Mouse (Mus musculus): ENCODE data around the gene Vps50. TPM values are rescaled to one million over a fixed set of nuclear protein-coding genes. Genes with fewer than 3 reads are reported as not detected.

Vps50 gene
- polyA plus RNA-seq (2016; fragmentation: Nextera tagmentation; extraction: Ambion mirVana) = 35.8 and 38.2 TPM in 2 replicates

DNA sequence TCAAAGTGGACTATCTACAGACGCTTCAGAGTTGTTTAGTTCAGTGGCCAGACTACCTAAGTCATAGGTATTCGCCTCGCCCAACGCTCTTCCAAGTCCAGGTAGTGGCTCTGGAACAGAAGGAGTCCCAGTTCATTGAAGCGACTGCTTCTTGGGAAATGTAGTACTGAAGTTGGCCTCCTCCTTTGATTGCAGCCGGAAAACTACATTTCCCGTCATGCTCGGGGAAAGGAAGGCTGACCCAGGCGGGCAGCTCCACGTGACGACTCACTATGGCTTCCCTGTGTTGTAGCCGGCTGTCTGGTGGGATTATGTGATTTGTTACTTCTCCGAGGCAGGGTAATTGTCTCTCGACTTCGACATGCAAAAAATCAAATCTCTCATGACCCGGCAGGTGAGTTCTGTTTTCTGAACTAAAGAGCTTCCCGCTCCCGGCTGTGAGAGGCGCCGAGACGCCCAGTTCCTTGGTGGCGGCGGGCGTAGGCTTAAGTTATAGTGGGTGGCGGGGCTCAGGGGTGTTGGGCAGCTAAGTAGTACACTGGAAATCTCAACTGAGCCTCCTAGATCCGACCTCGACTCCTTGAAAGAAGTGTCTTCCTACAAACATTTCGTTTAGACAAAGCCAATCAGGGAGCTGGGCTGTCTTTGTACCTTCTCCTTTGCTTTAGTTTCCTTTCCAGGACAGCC, at the start of gene Vps50, which contains the start of gene Hepacam2:
TSS of gene Vps50 (plus strand) at position 221 of the 687 bp plus-strand sequence.
TSS of gene Hepacam2 (minus strand) at position 137 of the 687 bp plus-strand sequence.
- H3K9me3 ChIP-seq = no peaks in the 10 kb centered on the region
- no peaks in the 10 kb centered on the region for H3K36me3 ChIP-seq
- 0 out of 2 replicates have a peak, but pooled peaks cover 3% of the 10 kb centered on the region for H3K4me1 ChIP-seq
- no peak within 1 kb of the TSS for H3K27ac ChIP-seq
- peak within 1 kb of the TSS; percentile 93 for H3K4me2 ChIP-seq (replicated peaks)
- peak within 1 kb of the TSS; percentile 84 for H3K4me3 ChIP-seq
- under 1% methylated on average over 28 of the region's 28 CpGs for WGBS
- ATAC-seq (ENCODE audit: insufficient number of reproducible peaks, insufficient read depth, low FRiP score, low TSS enrichment) = peak; percentile 96
- peak within 1 kb of the TSS; percentile 62 for H3K9ac ChIP-seq
- H3K27me3 ChIP-seq = no peaks in the 10 kb centered on the region

DNA sequence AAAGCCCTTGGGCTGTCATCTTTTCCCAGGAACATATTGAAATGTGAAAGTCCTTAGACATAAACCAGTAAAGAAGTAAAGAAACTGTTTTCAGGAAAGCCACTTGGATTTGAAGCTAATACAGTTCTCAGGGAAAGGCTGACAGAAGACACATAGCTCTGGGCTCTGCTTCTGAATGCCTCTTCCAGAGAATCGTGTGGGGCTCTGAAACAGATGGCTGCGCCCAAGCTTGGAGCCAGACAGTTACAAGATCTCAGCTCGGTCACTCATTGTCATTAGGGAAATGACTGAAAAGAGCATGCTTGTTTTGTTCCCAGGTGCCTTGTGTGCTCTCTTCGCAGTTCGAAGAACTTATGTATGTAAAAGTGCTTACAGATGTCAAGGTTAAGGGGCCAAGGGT, 43.8 kb upstream of the Vps50 start:
- no peak overlapping the region for H3K9ac ChIP-seq
- no peaks in the 10 kb centered on the region for H3K36me3 ChIP-seq
- 0 out of 2 replicates have a peak, but pooled peaks cover 2% of the 10 kb centered on the region for H3K4me1 ChIP-seq
- H3K27ac ChIP-seq = no peak overlapping the region
- H3K4me2 ChIP-seq (replicated peaks) = no peak overlapping the region
- H3K4me3 ChIP-seq = no peak overlapping the region
- no peaks in the 10 kb centered on the region for H3K27me3 ChIP-seq
- H3K9me3 ChIP-seq = no peaks in the 10 kb centered on the region
- ATAC-seq (ENCODE audit: insufficient number of reproducible peaks, insufficient read depth, low FRiP score, low TSS enrichment) = no peak
- WGBS = 44% methylated on average over 5 of the region's 5 CpGs

DNA sequence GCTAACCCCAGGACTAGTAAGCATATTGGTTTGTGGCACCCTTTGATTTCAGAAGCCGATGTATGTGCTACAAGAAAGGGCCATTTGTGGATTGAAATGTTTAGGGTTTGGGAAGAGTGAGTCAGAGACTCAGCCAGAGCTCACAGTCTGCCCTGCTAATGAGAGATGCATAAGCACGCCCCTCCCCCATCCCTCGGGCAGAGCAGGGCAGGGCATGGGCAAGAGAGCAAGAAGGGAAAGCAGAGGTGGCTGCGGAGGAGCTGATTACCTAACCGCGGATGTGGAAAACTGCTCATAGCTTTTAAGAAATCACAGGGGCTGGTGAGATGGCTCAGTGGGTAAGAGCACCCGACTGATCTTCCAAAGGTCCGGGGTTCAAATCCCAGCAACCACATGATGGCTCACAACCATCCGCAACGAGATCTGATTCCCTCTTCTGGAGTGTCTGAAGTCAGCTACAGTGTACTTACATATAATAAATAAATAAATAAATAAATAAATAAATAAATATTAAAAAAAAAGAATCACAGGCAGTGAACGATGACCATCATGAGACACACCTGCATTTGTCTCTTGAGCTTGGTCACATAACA, 42.1 kb upstream of the Vps50 start:
- no peak overlapping the region for H3K9ac ChIP-seq
- no peaks in the 10 kb centered on the region for H3K27me3 ChIP-seq
- H3K4me3 ChIP-seq = no peak overlapping the region
- no peak overlapping the region for H3K4me2 ChIP-seq (replicated peaks)
- ATAC-seq (ENCODE audit: insufficient number of reproducible peaks, insufficient read depth, low FRiP score, low TSS enrichment) = no peak
- H3K4me1 ChIP-seq = 0 out of 2 replicates have a peak, but pooled peaks cover 2% of the 10 kb centered on the region
- no peaks in the 10 kb centered on the region for H3K36me3 ChIP-seq
- H3K9me3 ChIP-seq = no peaks in the 10 kb centered on the region
- H3K27ac ChIP-seq = no peak overlapping the region
- 73% methylated on average over 11 of the region's 11 CpGs for WGBS

DNA sequence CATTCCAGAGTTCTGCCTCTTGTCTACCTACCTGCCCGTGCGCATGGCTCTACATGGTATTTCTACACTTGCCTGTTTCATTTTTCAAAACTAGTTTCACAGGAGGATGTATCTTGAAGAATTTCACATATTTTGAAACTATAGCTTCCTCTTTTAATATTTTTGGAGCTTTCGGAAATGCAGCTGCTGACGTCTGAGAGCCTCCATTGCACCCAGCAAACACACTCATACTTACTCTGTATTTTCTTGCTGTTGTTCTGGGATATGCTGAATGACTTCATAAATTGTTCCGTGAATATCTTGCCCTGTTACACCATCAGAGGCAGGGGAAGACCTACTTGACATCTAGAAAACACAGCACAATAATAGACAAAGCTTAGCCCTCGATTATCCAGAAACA, 35.2 kb upstream of the Vps50 start:
- WGBS = 67% methylated on average over 6 of the region's 6 CpGs
- H3K9me3 ChIP-seq = no peaks in the 10 kb centered on the region
- H3K27me3 ChIP-seq = no peaks in the 10 kb centered on the region
- H3K4me1 ChIP-seq = no peaks in the 10 kb centered on the region
- H3K9ac ChIP-seq = no peak overlapping the region
- H3K4me2 ChIP-seq (replicated peaks) = no peak overlapping the region
- ATAC-seq (ENCODE audit: insufficient number of reproducible peaks, insufficient read depth, low FRiP score, low TSS enrichment) = no peak
- no peaks in the 10 kb centered on the region for H3K36me3 ChIP-seq
- no peak overlapping the region for H3K27ac ChIP-seq
- no peak overlapping the region for H3K4me3 ChIP-seq

DNA sequence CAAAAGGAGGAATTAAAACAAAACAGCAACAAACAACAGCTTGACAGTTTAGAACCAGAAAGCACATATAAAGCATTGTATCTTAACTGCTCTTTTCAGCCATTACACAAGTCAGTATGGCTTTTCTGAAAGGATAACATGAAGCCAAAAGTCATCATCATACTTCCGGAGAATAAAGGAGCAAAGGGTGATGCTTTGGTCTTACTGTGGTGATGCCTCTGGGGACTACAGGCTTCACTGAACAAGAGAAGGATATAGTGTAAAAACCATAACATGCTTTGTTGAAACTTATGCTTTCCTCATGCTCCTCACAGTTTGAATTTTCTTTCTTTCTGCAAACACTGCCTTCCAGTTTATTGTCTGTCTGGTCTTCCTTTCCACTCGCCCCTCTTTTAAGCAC, 34.6 kb upstream of the Vps50 start:
- WGBS = 81% methylated on average over 2 of the region's 2 CpGs
- Histone ChIP-seq H3K4me3 (no peak overlapping the region), H3K4me2 (replicated peaks) (no peak overlapping the region), H3K4me1 (no peaks in the 10 kb centered on the region), H3K9ac (no peak overlapping the region), H3K27me3 (no peaks in the 10 kb centered on the region), H3K9me3 (no peaks in the 10 kb centered on the region), H3K27ac (no peak overlapping the region), H3K36me3 (no peaks in the 10 kb centered on the region)
- no peak for ATAC-seq (ENCODE audit: insufficient number of reproducible peaks, insufficient read depth, low FRiP score, low TSS enrichment)

DNA sequence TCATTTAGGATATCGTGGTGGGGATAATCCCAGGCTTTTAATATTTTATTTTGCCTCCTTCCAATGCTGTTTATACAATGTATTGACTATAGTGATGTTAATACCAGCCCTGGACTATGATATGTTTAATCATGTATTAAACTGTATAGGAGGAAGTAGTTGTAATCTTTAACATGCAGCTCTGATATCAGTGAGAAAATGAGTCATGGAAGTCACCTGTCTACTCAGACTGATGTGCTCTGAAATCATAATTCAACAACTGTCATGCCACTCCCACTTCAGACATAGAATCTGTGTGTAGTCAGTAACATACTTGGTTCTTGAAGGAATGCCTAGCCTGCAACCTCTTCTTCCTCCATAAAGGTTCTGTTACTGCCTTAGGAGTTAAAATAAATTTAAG, 29.6 kb upstream of the Vps50 start:
- no peaks in the 10 kb centered on the region for H3K27me3 ChIP-seq
- H3K9ac ChIP-seq = no peak overlapping the region
- H3K4me2 ChIP-seq (replicated peaks) = no peak overlapping the region
- no peaks in the 10 kb centered on the region for H3K9me3 ChIP-seq
- H3K36me3 ChIP-seq = no peaks in the 10 kb centered on the region
- no peak for ATAC-seq (ENCODE audit: insufficient number of reproducible peaks, insufficient read depth, low FRiP score, low TSS enrichment)
- H3K4me3 ChIP-seq = no peak overlapping the region
- no peaks in the 10 kb centered on the region for H3K4me1 ChIP-seq
- WGBS = 50% methylated on average over 1 of the region's 1 CpGs
- no peak overlapping the region for H3K27ac ChIP-seq

DNA sequence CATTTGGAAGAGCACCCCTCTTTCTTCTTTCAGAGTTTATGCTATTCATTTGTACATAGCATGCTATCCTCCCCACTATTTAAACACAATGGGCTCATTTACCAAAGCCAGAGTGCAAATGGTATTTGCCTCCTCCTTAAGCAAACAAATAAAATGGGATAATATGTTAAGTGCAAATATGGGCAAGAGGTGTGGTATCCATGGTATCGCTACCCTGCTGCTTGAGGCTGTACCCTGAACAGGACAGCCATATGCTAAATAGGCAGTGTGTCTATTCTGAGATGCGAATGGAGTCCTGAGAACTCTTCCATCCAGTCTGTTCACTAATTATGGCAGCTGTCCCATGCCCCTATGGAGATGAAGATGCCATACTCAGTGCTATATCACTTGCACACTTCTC, 27.5 kb upstream of the Vps50 start:
- Histone ChIP-seq H3K36me3 (no peaks in the 10 kb centered on the region), H3K27me3 (no peaks in the 10 kb centered on the region), H3K9ac (no peak overlapping the region), H3K9me3 (no peaks in the 10 kb centered on the region), H3K4me2 (replicated peaks) (no peak overlapping the region), H3K4me3 (no peak overlapping the region), H3K4me1 (no peaks in the 10 kb centered on the region), H3K27ac (no peak overlapping the region)
- no peak for ATAC-seq (ENCODE audit: insufficient number of reproducible peaks, insufficient read depth, low FRiP score, low TSS enrichment)
- 76% methylated on average over 2 of the region's 2 CpGs for WGBS

DNA sequence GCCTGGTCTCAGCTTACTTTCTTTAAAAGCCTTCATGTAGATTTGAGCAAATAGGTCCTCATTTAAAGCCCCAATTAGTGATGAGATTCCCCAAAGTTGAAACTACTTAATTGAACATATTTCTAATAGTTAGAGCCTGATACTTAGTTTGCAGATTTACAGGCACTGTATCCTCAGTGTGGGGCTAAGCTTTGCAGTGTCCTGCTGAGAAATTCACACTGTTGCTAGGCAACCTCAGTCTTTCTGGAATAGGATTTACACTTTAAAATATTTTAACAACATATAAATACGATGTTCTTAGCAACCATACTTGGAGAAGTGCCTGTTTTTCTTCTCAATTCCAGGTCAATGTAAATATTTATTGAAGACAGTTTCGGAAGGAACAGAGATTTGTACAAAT, 21.9 kb upstream of the Vps50 start:
- Histone ChIP-seq H3K4me3 (no peak overlapping the region), H3K36me3 (no peaks in the 10 kb centered on the region), H3K9me3 (no peaks in the 10 kb centered on the region), H3K4me1 (no peaks in the 10 kb centered on the region), H3K27ac (no peak overlapping the region), H3K27me3 (no peaks in the 10 kb centered on the region), H3K9ac (no peak overlapping the region), H3K4me2 (replicated peaks) (no peak overlapping the region)
- no peak for ATAC-seq (ENCODE audit: insufficient number of reproducible peaks, insufficient read depth, low FRiP score, low TSS enrichment)
- WGBS = 65% methylated on average over 2 of the region's 2 CpGs

DNA sequence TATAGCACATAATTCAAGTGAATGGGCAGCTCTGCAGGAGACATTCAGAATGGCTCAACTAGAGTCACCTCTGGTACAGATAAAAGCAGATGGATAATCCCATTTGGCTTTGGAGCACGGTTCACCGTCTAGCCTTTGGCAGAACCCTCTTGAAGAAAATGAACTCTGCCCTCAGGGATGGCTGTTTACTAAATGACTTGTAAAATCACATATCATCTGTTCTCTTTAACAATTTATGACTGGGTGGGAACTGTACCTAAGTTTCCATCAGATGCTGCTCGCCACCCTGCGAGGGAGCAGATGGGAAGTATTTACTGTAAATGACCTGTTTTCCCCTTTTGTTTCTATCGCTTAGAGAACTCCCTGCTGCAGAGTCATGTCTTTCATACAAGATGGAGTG, 18.3 kb upstream of the Vps50 start:
- 65% methylated on average over 5 of the region's 5 CpGs for whole genome bisulfite sequencing
- Histone ChIP-seq H3K36me3 (no peaks in the 10 kb centered on the region), H3K4me2 (replicated peaks) (no peak overlapping the region), H3K4me3 (no peak overlapping the region), H3K27me3 (no peaks in the 10 kb centered on the region), H3K9ac (no peak overlapping the region), H3K27ac (no peak overlapping the region), H3K4me1 (no peaks in the 10 kb centered on the region), H3K9me3 (no peaks in the 10 kb centered on the region)
- no peak for ATAC-seq (ENCODE audit: insufficient number of reproducible peaks, insufficient read depth, low FRiP score, low TSS enrichment)

DNA sequence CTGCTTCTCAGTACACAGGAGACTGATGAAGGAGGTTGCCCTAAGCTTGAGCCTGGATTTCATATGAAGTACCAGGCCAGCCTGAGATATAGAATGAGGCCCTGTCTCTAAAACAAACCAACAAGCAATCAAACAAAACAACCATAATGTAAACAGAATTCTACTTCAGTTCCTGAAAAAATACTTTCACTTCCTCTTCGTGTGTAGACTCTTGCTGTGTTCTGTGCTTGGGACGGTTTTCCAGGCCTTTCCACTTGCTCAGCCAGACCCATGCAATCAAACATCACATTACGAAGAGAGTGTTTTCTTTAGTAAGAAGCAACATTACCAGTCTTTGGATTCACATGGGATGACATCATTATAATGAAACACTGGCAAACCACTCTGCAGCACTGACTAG, 16.5 kb upstream of the Vps50 start:
- 74% methylated on average over 3 of the region's 3 CpGs for WGBS

DNA sequence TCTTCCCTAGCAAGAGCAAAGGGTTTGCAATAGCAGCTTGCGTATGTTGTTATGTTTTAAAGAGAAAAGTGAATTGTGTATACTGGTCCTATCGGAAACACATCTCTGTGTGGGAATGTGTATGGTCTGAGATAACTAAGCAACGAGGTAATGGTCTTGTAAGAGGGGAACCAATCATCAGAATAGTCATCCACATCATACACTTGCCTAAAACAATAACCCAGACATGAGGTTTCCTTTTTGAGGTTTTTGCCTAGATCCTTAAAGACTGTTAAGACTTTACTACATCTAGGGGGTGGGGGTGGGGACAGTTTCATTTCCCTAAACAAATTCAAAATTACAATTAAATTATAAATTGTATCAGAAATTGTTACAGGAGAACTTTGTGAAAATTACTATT, 13.0 kb upstream of the Vps50 start:
- no peaks in the 10 kb centered on the region for H3K36me3 ChIP-seq
- WGBS = 82% methylated on average over 3 of the region's 3 CpGs
- ATAC-seq (ENCODE audit: insufficient number of reproducible peaks, insufficient read depth, low FRiP score, low TSS enrichment) = no peak
- no peak overlapping the region for H3K4me2 ChIP-seq (replicated peaks)
- H3K9ac ChIP-seq = no peak overlapping the region
- H3K4me1 ChIP-seq = no peaks in the 10 kb centered on the region
- H3K4me3 ChIP-seq = no peak overlapping the region
- H3K9me3 ChIP-seq = no peaks in the 10 kb centered on the region
- H3K27ac ChIP-seq = no peak overlapping the region
- H3K27me3 ChIP-seq = no peaks in the 10 kb centered on the region

More for the DNA sequence above, 16.5 kb upstream of the Vps50 start:
- H3K27me3 ChIP-seq = no peaks in the 10 kb centered on the region
- no peaks in the 10 kb centered on the region for H3K36me3 ChIP-seq
- no peaks in the 10 kb centered on the region for H3K9me3 ChIP-seq
- no peak overlapping the region for H3K4me2 ChIP-seq (replicated peaks)
- H3K9ac ChIP-seq = no peak overlapping the region
- H3K4me1 ChIP-seq = no peaks in the 10 kb centered on the region
- no peak overlapping the region for H3K27ac ChIP-seq
- no peak overlapping the region for H3K4me3 ChIP-seq
- no peak for ATAC-seq (ENCODE audit: insufficient number of reproducible peaks, insufficient read depth, low FRiP score, low TSS enrichment)

DNA sequence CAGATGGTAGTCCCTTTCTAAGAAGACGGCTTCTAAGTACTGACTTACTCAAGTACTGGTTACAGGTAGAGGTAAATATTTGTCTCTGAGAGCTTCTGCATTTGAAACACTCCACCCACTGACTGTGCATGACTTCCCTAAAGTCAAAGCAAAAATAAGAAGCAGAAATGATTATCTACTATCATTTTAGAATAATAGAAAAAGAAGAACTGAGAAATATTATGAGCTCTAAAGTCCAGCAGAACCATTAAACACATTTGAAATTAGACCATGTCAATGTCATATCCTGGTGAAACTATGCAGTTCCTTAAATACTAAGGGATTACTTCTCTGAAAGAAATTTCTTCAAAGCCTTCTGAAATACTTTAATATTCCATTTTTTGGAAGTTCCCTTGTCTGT, 10.8 kb upstream of the Vps50 start:
- H3K9ac ChIP-seq = no peak overlapping the region
- no peak for ATAC-seq (ENCODE audit: insufficient number of reproducible peaks, insufficient read depth, low FRiP score, low TSS enrichment)
- no peak overlapping the region for H3K4me3 ChIP-seq
- no peaks in the 10 kb centered on the region for H3K27me3 ChIP-seq
- no peak overlapping the region for H3K27ac ChIP-seq
- H3K9me3 ChIP-seq = no peaks in the 10 kb centered on the region
- H3K36me3 ChIP-seq = no peaks in the 10 kb centered on the region
- no peaks in the 10 kb centered on the region for H3K4me1 ChIP-seq
- 86% methylated on average over 1 of the region's 1 CpGs for WGBS
- H3K4me2 ChIP-seq (replicated peaks) = no peak overlapping the region

Data from embryonic facial prominence, embryonic 12.5 days (tissue).